In genomic region chr5:23140183-23140921, GRCm38 (mm10) we compare ENCODE assay signal across 12 mouse cellular contexts.
DNase-seq lines count a peak whose midpoint lies in the region; ATAC-seq and TF ChIP-seq lines count a peak whose summit lies in the region.
"Had no signal": no experiment of that assay in that cellular context is flagged by ENCODE, and none has a peak within 500 bp of the region (broad histone marks: within the 10 kb centered on the region; RNA-seq: fewer than 3 reads in every experiment).

No protein-coding gene starts in this region.

- H3K36me3 ChIP-seq in kidney, adult 2 months (ENCODE audit: control insufficient read depth, insufficient read depth, low read length): no peaks in the 10 kb centered on the region
- H3K36me3 ChIP-seq in hindbrain, postnatal 0 days (ENCODE audit: insufficient read depth, low read length): no peaks in the 10 kb centered on the region
- no peaks in the 10 kb centered on the region for H3K36me3 ChIP-seq in neural tube, embryonic 15.5 days
- H3K36me3 ChIP-seq: heart, embryonic 13.5 days; stomach, embryonic 15.5 days had no signal

- no peaks in the 10 kb centered on the region for H3K9me3 ChIP-seq in hindbrain, postnatal 0 days (ENCODE audit: low read length)
- no peaks in the 10 kb centered on the region for H3K9me3 ChIP-seq in neural tube, embryonic 15.5 days (replicated peaks)
- H3K9me3 ChIP-seq: stomach, embryonic 15.5 days had no signal

- ATAC-seq in hindbrain, postnatal 0 days: peak; percentile 47
- ATAC-seq in neural tube, embryonic 15.5 days (ENCODE audit: low FRiP score): peak; percentile 75
- no peak for ATAC-seq in erythroblast, adult 5-6 weeks (replicated peaks; ENCODE audit: low FRiP score, poor library complexity, severe bottlenecking)
- ATAC-seq: liver, postnatal 0 days had no signal

- H3K27ac ChIP-seq in kidney, adult 2 months (ENCODE audit: insufficient read depth, low read depth, low read length): no peak overlapping the region
- H3K27ac ChIP-seq in hindbrain, postnatal 0 days: no peak overlapping the region
- 0 out of 2 replicates have a peak overlapping the region, but pooled peaks have one; percentile 37 for H3K27ac ChIP-seq in neural tube, embryonic 15.5 days (replicated peaks)
- H3K27ac ChIP-seq: heart, embryonic 13.5 days; stomach, embryonic 15.5 days had no signal

- no peak for TF ChIP-seq POLR2A in kidney, adult 2 months (IDR thresholded peaks at IDR 0.05; ENCODE audit: low read depth, low read length)

- DNase-seq in kidney, adult 2 months: peak; percentile 21
- no peak for DNase-seq in kidney, adult 11 months
- peak; percentile 9 to 31 for DNase-seq in adrenal gland, postnatal 36 days
- DNase-seq in hindbrain, postnatal 0 days (ENCODE audit: low spot score): peak; percentile 49
- DNase-seq in left cerebral cortex, adult 9 months (ENCODE audit: low spot score in 2 of 2): no peak
- DNase-seq: cerebellum, adult 9-11 months; liver, postnatal 0 days had no signal

- no peak overlapping the region for H3K9ac ChIP-seq in hindbrain, postnatal 0 days (replicated peaks; ENCODE audit: low read length)
- no peak overlapping the region for H3K9ac ChIP-seq in neural tube, embryonic 15.5 days (replicated peaks)
- H3K9ac ChIP-seq: heart, embryonic 13.5 days; liver, postnatal 0 days; stomach, embryonic 15.5 days had no signal

- H3K4me3 ChIP-seq in kidney, adult 2 months (ENCODE audit: insufficient read depth, low read depth, low read length): no peak overlapping the region
- no peak overlapping the region for H3K4me3 ChIP-seq in hindbrain, postnatal 0 days (ENCODE audit: low read length)
- no peak overlapping the region for H3K4me3 ChIP-seq in neural tube, embryonic 15.5 days (replicated peaks)
- H3K4me3 ChIP-seq: heart, embryonic 13.5 days; stomach, embryonic 15.5 days had no signal

- 51% methylated on average over 9 of the region's 9 CpGs for WGBS in kidney, adult 2 months
- WGBS in hindbrain, postnatal 0 days: 46% methylated on average over 9 of the region's 9 CpGs
- 32% methylated on average over 9 of the region's 9 CpGs for WGBS in neural tube, embryonic 15.5 days

- no peaks in the 10 kb centered on the region for H3K27me3 ChIP-seq in kidney, adult 2 months (replicated peaks; ENCODE audit: control insufficient read depth, insufficient read depth, low read length)
- H3K27me3 ChIP-seq in hindbrain, postnatal 0 days (ENCODE audit: insufficient read depth, low read length): no peaks in the 10 kb centered on the region
- no peaks in the 10 kb centered on the region for H3K27me3 ChIP-seq in neural tube, embryonic 15.5 days (replicated peaks)
- H3K27me3 ChIP-seq: CH12.LX; heart, embryonic 13.5 days; stomach, embryonic 15.5 days had no signal

- no peaks in the 10 kb centered on the region for H3K4me1 ChIP-seq in kidney, adult 2 months (ENCODE audit: control insufficient read depth, insufficient read depth, low read length)
- H3K4me1 ChIP-seq in hindbrain, postnatal 0 days (ENCODE audit: insufficient read depth, low read length): peaks cover 7% of the 10 kb centered on the region; the same call in 1 of the 2 replicates
- 0 out of 2 replicates have a peak, but pooled peaks cover 6% of the 10 kb centered on the region for H3K4me1 ChIP-seq in neural tube, embryonic 15.5 days
- H3K4me1 ChIP-seq: heart, embryonic 13.5 days; stomach, embryonic 15.5 days had no signal

- H3K4me2 ChIP-seq in hindbrain, postnatal 0 days (ENCODE audit: low read depth, low read length): no peak overlapping the region
- no peak overlapping the region for H3K4me2 ChIP-seq in neural tube, embryonic 15.5 days
- H3K4me2 ChIP-seq: heart, embryonic 13.5 days; stomach, embryonic 15.5 days had no signal

- no peak for TF ChIP-seq CTCF in kidney, adult 2 months (conservative IDR thresholded peaks at IDR 0.05; ENCODE audit: insufficient read depth, insufficient read length, low read depth, low read length)
- no peak for TF ChIP-seq CTCF in hindbrain, postnatal 0 days (IDR thresholded peaks at IDR 0.05; ENCODE audit: low read depth)

Comparison
In these comparisons a context has a peak if more than half of its experiments do, and no peak if none do; other contexts are left out.
1. DNase-seq: peak in kidney, adult 2 months (single experiment), adrenal gland, postnatal 36 days (2 of 2) and hindbrain, postnatal 0 days (single experiment); none in kidney, adult 11 months (single experiment) and left cerebral cortex, adult 9 months (0 of 2).